Mouse (Mus musculus) G1E (cell line): ENCODE data around the gene Tecpr2.

Experiments
- CTCF ChIP-seq: IDR thresholded peaks from 2 replicates; pipeline ENCODE4 v1.5.1; 2012; ENCODE audit warnings: low read depth, low read length, inconsistent platforms, mixed read lengths
- GATA1 ChIP-seq: IDR thresholded peaks from 2 replicates; pipeline ENCODE4 v1.6.1; 2012; ENCODE audit warnings: borderline replicate concordance, low read length, inconsistent platforms, mixed read lengths
- POLR2AphosphoS5 ChIP-seq: IDR thresholded peaks from 2 replicates; pipeline ENCODE4 v1.6.1; 2012; ENCODE audit warnings: low read depth, low read length, inconsistent platforms; ENCODE audit not compliant: insufficient replicate concordance
- TAL1 ChIP-seq: conservative IDR thresholded peaks from 2 replicates; pipeline ENCODE4 v1.6.1; 2012; ENCODE audit warnings: low read depth, low read length, inconsistent platforms, mixed read lengths

GRCm38 (mm10) chr12:110948082-110948909 lies 59.2 kb downstream of the Tecpr2 start:
- TF ChIP-seq CTCF, result no peak
- TF ChIP-seq GATA1, result no peak
- no peak for TF ChIP-seq TAL1
- TF ChIP-seq POLR2AphosphoS5, result no peak
